Mouse (Mus musculus): ENCODE data around the gene Mif4gd.

Mif4gd gene

GRCm38 (mm10) chr11:115564064-115564809 lies 48.5 kb downstream of the Mif4gd start, which contains the start of gene Nup85:
Gene Nup85, plus strand, starts transcription at chr11:115564434.
- peak; percentile 98 for DNase-seq

- DNase-seq: no peak
These were observed 49.4 kb downstream of the Mif4gd start for GRCm38 (mm10) chr11:115563406-115563805.
